Mouse (Mus musculus) embryonic fibroblast, embryonic 13.5 days (primary cell): ENCODE results near the gene Pknox2.

Experiments used
- CTCF ChIP-seq: IDR thresholded peaks from 2 replicates; pipeline ENCODE4 v1.5.1; 2011; ENCODE audit warnings: mild to moderate bottlenecking, control low read depth, low read length, moderate library complexity, borderline replicate concordance; ENCODE audit not compliant: insufficient read depth
- POLR2A ChIP-seq: IDR thresholded peaks from 2 replicates; pipeline ENCODE4 v1.6.1; 2011; ENCODE audit warnings: low read depth, mild to moderate bottlenecking, control low read depth, low read length, moderate library complexity

DNA sequence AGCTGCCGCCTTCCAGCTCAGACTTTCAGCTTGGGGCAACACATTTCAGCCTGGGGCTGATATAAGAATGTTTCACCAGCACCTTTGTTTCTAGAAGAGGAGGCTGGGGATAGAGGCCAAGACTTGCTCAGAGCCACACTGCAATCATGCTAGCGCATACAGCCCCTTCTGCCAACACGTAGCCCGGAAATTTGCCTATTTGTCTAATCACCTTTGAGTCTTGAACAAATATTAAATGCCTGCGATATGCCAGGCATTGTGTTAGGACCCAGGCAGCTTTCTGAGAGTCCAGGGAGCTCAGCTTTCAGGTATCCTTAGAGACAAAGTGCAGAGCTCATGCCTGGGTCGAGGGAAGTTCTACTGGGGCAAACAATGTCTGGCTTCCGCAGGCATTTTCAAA, 130.0 kb downstream of the Pknox2 start:
- TF ChIP-seq POLR2A, result no peak
- TF ChIP-seq CTCF, result no peak
